Mouse (Mus musculus): ENCODE data around the gene Ass1. TPM values are rescaled to one million over a fixed set of nuclear protein-coding genes. Genes with fewer than 3 reads are reported as not detected.
"Not testable (repeated sequence)": the region's sequence is repeated elsewhere in the genome, so short reads cannot be mapped to it uniquely, and the experiment has no call there.

Gene Ass1
- polyA plus RNA-seq, 1 experiment from 2014 or later: 5.0 TPM

DNA sequence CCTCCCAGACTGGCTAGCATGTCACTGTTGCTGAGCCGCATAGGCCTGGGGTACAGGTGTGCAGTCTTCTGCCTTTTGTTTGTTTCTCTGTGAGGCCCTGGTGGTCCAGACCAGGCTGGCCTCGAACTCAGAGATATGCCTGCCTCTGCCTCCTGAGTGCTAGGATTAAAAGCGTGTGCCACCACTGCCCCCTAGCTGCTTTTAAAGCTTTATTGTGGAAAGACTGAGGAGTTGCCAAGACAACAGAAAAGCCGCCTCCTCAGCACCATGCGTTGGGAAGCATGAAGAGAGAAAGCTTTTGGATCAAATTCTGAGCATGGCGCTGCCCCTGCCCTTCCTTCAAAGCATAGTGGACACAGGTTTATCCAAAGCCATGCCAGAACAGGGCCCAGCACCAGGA, 38.8 kb downstream of the Ass1 start:
- H3K27ac ChIP-seq: no peak overlapping the region
- WGBS (ENCODE audit: missing documents): 98% methylated on average over 6 of the region's 6 CpGs
- H3K4me3 ChIP-seq (ENCODE audit: inconsistent target): no peak overlapping the region
- no peaks in the 10 kb centered on the region for H3K79me2 ChIP-seq (ENCODE audit: inconsistent target)
- 0 out of 2 replicates have a peak, but pooled peaks cover under 1% of the 10 kb centered on the region for H3K36me3 ChIP-seq (ENCODE audit: inconsistent target)

DNA sequence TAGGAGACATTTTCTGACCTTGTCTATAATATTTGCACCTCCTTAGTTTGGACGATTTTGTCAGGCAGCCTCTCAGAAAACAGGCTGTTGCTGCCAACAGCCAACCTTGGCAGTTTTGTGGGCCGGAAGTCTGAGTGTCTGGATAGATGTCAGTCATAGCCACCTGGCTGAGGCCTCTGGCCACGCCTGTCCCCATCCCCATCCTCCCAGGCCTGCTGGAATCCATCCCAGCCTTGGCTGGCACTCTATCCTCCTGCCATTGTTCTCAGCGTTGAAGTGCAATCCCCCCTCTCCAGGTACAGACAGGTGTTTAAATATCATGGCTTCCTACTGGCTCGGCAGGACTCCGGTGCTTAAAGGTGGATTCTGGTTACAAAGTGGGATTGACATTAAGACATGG, 41.3 kb downstream of the Ass1 start:
- Histone ChIP-seq H3K27ac (no peak overlapping the region), H3K4me3 (ENCODE audit: inconsistent target) (no peak overlapping the region), H3K79me2 (ENCODE audit: inconsistent target) (no peaks in the 10 kb centered on the region), H3K36me3 (ENCODE audit: inconsistent target) (0 out of 2 replicates have a peak, but pooled peaks cover 6% of the 10 kb centered on the region)
- 94% methylated on average over 6 of the region's 6 CpGs for WGBS (ENCODE audit: missing documents)

DNA sequence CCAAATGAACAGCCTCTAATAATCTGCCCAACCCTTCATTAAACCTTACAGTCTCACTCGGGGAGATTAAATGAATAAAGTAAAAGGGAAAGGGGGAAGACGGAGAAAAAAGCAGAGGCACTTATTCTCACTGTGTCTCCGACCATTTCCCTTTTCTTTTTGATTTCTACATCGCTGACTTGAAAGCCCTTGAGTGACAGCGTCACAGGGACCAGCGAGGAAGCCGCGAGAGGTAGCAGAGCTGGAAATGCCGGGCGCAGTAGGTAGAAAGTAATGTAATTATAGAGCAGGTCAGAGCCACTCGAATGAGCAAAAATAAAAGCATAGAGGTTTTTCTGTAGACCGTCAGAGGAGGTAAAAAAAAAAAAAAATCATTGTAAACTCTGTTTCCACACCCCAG, 46.5 kb downstream of the Ass1 start:
- Histone ChIP-seq H3K79me2 (ENCODE audit: inconsistent target) (no peaks in the 10 kb centered on the region), H3K27ac (no peak overlapping the region), H3K36me3 (ENCODE audit: inconsistent target) (peaks cover 6% of the 10 kb centered on the region; the same call in 1 of the 2 replicates), H3K4me3 (ENCODE audit: inconsistent target) (no peak overlapping the region)
- 94% methylated on average over 10 of the region's 12 CpGs for WGBS (ENCODE audit: missing documents)

DNA sequence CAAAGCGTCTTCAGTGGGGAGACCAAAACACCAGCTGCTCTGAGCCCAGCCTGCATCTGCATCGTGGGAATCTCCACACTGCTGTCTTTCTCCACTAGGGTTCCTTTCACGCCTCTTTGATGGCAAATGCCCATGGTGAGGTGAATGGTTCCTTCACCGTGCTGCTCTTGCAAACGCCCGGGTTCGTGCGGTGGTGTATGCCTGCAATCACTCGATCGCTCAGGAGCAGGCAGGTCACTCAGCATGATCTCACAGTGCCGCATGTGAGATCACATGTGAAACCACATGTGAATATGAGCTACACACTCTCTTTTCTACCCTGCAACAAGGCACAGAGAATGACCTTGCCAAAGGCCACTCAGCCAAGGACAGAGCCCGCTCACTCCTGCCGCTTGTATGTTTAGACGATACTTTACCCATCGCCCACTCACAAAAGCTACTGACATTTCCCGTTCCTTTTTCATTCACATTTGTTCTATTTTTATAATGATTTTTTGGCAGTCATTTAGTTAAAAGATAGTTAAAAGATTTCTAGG, 51.9 kb downstream of the Ass1 start:
- WGBS (ENCODE audit: missing documents): 93% methylated on average over 14 of the region's 16 CpGs
- no peaks in the 10 kb centered on the region for H3K79me2 ChIP-seq (ENCODE audit: inconsistent target)
- no peaks in the 10 kb centered on the region; the same call in 1 of the 2 replicates for H3K36me3 ChIP-seq (ENCODE audit: inconsistent target)
- no peak overlapping the region for H3K27ac ChIP-seq
- no peak overlapping the region for H3K4me3 ChIP-seq (ENCODE audit: inconsistent target)

DNA sequence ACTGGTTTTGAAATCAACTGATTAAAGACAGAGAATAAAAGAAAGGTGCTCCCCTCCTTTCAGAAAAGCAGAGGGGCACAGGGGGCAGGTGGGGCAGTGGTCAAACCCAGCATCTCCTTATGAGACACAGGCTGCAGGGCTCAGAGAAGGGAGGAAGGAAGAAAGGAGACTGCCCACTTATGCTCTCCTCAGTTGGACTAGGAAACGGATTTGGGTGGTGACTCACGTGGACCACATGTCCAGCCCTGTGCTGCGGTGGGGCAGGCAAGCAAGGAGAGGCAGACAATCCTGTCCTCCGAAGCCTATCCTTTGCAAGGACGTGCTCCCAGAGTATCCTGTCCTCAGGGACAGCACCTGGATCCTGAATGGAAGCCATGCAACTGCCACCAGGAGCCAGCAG, 54.6 kb downstream of the Ass1 start:
- Histone ChIP-seq H3K27ac (no peak overlapping the region), H3K4me3 (ENCODE audit: inconsistent target) (no peak overlapping the region), H3K36me3 (ENCODE audit: inconsistent target) (no peaks in the 10 kb centered on the region), H3K79me2 (ENCODE audit: inconsistent target) (no peaks in the 10 kb centered on the region)
- WGBS (ENCODE audit: missing documents): 60% methylated on average over 5 of the region's 5 CpGs

DNA sequence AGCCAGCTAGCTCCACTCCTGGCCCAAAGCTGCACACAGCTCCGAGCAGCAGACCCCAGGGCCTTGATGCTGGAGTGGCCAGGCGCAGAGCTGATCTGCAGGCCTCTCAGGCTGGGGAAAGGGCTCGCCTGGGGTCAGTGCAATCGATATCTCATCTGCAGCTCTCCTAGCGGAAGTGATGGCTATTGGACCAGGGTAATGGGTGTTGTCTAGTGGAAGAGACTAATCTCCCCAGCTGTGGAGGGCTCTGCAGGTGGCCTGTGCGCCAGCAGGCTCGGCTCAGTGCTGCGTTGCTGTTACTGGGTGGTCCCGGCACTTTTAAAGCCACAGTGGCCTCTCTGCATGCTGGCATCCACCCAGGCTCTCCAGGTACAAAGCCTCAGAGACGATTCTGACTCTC, 55.8 kb downstream of the Ass1 start:
- no peak overlapping the region for H3K27ac ChIP-seq
- H3K36me3 ChIP-seq (ENCODE audit: inconsistent target): no peaks in the 10 kb centered on the region
- H3K4me3 ChIP-seq (ENCODE audit: inconsistent target): no peak overlapping the region
- H3K79me2 ChIP-seq (ENCODE audit: inconsistent target): no peaks in the 10 kb centered on the region
- 79% methylated on average over 10 of the region's 10 CpGs for WGBS (ENCODE audit: missing documents)

DNA sequence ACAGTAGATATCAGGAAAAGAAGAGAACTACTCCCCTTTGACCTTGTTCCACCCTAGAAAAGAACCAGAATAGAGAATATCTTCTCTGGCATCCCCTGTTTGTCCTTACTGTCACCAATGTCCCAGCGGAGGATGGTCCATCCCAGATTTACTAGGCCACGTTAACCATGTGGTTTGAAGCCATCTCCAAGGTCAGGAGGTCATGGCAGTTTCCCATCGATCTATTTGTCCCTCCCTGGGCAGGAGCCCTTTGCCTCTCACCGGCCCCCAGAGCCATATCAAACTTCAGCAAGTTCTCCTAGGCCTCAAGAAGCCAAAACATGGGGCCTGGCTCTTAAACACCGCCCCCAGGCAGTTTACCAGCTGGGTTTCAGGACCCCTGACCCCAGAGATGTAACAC, 60.2 kb downstream of the Ass1 start:
- Histone ChIP-seq H3K4me3 (ENCODE audit: inconsistent target) (no peak overlapping the region), H3K36me3 (ENCODE audit: inconsistent target) (no peaks in the 10 kb centered on the region), H3K27ac (no peak overlapping the region), H3K79me2 (ENCODE audit: inconsistent target) (no peaks in the 10 kb centered on the region)
- WGBS (ENCODE audit: missing documents): 86% methylated on average over 5 of the region's 5 CpGs

DNA sequence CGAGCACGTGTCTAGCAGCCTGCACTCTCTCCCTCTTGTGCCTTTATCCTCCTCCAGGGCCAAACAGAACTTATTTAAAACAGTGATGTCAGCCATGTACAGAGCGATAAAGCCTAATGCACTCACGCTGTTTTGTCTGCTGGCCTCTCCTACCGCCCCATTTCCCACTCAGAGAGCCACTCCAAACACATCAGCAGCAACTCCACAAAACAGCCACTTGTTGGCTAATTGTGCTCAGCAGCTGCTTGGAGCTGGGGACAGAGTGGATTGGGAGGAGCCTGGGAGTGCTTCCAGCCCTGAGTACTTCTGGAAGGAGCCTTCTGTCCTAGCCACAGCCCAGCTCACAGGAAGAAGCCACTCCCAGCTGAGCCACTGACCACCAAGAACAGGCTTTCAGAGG, 67.0 kb downstream of the Ass1 start:
- Histone ChIP-seq H3K4me3 (ENCODE audit: inconsistent target) (no peak overlapping the region), H3K36me3 (ENCODE audit: inconsistent target) (no peaks in the 10 kb centered on the region), H3K27ac (no peak overlapping the region), H3K79me2 (ENCODE audit: inconsistent target) (no peaks in the 10 kb centered on the region)
- 80% methylated on average over 4 of the region's 5 CpGs for WGBS (ENCODE audit: missing documents)

DNA sequence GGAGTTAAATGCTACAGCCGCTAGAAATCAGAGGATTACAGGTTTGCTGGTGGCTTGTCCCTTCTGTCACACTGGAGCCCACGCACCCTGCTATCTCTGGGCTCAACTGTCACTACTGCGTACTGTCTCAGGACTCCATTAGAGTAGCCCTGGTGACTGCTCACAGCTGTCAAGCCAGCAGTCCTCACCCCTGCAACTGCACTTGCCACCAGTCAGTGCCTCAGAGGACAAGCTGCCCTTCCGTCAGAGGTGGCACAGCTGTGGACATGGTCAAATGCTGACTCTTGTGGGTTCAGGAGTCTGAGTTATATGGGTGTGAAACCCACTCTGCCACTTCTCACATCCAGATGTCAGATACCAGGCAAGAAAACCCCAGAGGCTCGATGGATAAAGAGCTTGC, 68.7 kb downstream of the Ass1 start:
- Histone ChIP-seq H3K36me3 (ENCODE audit: inconsistent target) (no peaks in the 10 kb centered on the region), H3K27ac (no peak overlapping the region), H3K79me2 (ENCODE audit: inconsistent target) (no peaks in the 10 kb centered on the region), H3K4me3 (ENCODE audit: inconsistent target) (no peak overlapping the region)
- 75% methylated on average over 5 of the region's 5 CpGs for WGBS (ENCODE audit: missing documents)

DNA sequence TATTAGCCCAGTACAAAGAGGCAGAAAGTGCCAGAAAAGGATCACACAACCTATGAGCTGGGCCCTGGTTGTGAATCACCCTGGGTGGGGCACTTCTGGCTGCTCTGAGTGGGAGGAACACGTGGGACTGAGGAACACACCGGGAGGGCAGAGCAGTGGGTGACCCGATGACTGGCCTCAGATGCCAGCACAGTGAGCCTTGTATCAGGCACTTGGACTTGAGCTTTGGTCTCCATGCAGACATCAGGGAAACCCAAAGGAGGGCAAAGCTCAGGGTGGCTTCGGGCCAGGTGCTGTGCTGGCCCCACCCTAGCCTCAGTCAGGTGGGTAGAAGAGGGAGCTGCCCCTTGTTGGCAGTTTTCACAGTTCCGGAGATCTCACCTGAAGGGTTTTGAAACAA, 71.6 kb downstream of the Ass1 start:
- Histone ChIP-seq H3K4me3 (ENCODE audit: inconsistent target) (no peak overlapping the region), H3K27ac (no peak overlapping the region), H3K79me2 (ENCODE audit: inconsistent target) (no peaks in the 10 kb centered on the region), H3K36me3 (ENCODE audit: inconsistent target) (no peaks in the 10 kb centered on the region)
- WGBS (ENCODE audit: missing documents): 98% methylated on average over 5 of the region's 5 CpGs

DNA sequence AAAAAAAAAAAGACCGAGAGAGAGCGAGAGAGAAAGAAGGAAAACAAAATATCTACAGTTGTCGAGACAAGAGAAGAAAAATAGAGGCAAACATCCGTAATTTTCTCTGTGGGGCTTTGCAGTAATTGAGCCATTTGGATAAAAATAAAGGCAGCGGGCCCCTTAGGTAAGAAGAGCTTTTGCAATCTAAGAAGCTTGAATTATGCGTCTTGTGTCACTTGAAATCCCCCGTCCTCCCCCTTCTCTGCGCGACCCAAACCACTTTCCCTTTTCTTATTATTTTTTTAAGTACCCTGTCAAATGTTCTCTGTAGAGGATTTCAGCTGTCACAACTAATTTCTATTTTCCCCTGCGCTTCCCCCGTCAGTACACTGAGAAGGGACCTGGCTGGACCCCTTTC, 77.7 kb downstream of the Ass1 start:
- Histone ChIP-seq H3K27ac (no peak overlapping the region), H3K79me2 (ENCODE audit: inconsistent target) (no peaks in the 10 kb centered on the region), H3K4me3 (ENCODE audit: inconsistent target) (no peak overlapping the region), H3K36me3 (ENCODE audit: inconsistent target) (no peaks in the 10 kb centered on the region)
- 76% methylated on average over 10 of the region's 11 CpGs for WGBS (ENCODE audit: missing documents)

DNA sequence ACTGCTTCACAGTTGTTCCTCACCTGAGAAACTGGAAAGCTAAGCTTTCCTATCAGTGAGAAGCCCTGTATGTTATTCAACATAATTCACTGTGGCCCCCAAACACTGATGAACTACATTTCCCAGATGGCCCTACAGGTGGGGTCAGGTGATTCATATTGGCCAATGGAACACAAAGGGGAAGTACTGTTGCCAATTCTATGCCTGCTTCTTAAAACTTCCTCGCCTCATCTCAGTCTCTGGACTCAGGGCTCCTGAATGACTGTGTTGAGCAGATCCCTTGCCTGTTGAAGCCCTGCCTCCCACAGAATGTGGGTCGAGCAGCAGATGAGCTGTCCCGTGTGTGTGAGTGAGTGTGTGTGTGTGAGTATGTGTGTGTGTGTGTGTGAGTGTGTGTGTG, 80.5 kb downstream of the Ass1 start:
- H3K4me3 ChIP-seq (ENCODE audit: inconsistent target): no peak overlapping the region
- no peaks in the 10 kb centered on the region for H3K36me3 ChIP-seq (ENCODE audit: inconsistent target)
- no peak overlapping the region for H3K27ac ChIP-seq
- 74% methylated on average over 3 of the region's 3 CpGs for WGBS (ENCODE audit: missing documents)
- no peaks in the 10 kb centered on the region for H3K79me2 ChIP-seq (ENCODE audit: inconsistent target)

DNA sequence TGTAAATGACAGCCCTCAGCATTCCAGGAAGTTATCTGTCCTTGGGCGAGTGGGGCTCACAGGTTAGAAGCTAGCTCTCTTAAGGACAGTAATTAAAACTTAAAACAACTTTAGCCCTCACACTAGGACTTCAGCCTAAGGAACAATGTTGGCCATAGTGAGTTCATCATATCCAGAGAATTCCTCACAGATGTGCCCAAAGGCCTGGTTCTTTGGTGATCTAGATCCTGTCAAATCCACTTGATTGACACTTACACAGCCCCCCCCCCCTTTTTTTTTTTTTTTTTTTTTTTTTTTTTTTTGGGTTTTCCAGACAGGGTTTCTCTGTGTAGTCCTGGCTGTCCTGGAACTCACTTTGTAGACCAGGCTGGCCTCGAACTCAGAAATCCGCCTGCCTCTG, 81.3 kb downstream of the Ass1 start:
- not testable (repeated sequence) for H3K4me3 ChIP-seq (ENCODE audit: inconsistent target); H3K79me2 ChIP-seq (ENCODE audit: inconsistent target); H3K36me3 ChIP-seq (ENCODE audit: inconsistent target); H3K27ac ChIP-seq
- WGBS (ENCODE audit: missing documents): 88% methylated on average over 1 of the region's 3 CpGs

DNA sequence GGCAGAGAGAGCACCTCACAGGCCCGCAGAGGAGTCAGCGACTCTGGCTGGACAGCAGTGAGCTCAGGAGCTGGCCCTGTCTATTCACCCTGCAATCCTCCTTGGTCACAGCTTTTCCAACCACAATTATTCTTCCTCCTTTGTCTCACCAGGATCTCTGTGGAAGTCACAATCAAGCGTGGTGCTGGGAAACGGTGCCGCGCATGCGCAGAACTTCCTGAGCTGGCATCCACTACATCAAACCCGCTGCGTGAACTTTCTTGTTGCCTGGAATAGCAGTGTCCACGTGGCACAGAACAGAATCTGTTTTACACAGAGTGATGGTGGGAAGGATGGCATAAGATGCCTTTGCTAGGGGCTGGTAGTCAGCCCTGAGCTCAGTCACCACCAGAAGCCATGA, 82.0 kb downstream of the Ass1 start:
- Histone ChIP-seq H3K79me2 (ENCODE audit: inconsistent target) (no peaks in the 10 kb centered on the region), H3K36me3 (ENCODE audit: inconsistent target) (no peaks in the 10 kb centered on the region), H3K27ac (no peak overlapping the region), H3K4me3 (ENCODE audit: inconsistent target) (no peak overlapping the region)
- 88% methylated on average over 10 of the region's 10 CpGs for WGBS (ENCODE audit: missing documents)

DNA sequence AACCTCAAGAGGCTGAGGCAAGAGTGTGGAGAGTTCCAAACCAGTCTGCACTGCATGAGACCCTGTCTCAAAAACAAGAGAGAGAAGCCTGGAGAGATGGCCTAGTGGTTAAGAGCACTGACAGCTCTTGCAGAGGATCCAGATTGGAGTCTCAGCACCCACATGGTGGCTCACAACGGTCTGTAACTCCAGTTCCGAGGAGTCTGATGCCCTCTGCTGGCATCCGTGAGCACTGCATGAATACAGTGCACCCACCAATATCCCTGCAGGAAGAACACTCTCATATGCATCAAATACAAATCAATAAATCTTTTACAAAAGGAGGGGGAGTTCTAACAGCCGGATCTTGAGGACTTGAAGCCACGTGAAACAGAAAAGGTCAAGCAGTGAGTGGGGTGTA, 84.6 kb downstream of the Ass1 start:
- Histone ChIP-seq H3K27ac (no peak overlapping the region), H3K4me3 (ENCODE audit: inconsistent target) (no peak overlapping the region), H3K36me3 (ENCODE audit: inconsistent target) (no peaks in the 10 kb centered on the region), H3K79me2 (ENCODE audit: inconsistent target) (no peaks in the 10 kb centered on the region)
- WGBS (ENCODE audit: missing documents): 93% methylated on average over 5 of the region's 5 CpGs
